Mouse (Mus musculus): Measurements from ENCODE around the gene Npas3. TPM values are rescaled to one million over a fixed set of nuclear protein-coding genes. Genes with fewer than 3 reads are reported as not detected.

The Npas3 gene
- polyA plus RNA-seq, 1 experiment = 0.18 TPM

DNA sequence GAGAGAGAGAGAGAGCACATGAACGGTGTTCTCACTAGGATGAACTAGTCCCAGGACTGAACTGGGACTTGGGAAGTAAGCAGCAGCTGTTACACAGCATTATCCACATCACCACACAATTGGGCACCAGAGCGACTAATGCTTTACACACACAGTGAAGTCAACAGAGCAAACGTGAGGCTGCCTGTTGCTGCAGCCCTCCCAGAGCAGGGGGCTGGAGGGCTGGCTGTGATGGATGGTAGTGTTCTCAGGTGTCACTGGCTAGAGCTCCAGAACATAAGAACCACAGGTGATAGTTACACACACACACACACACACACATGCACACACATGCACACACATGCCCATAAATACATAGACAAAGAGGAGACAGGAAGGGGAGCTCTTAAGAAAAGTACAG lies 626.7 kb downstream of the Npas3 start:
- TF ChIP-seq POLR2A (IDR thresholded peaks at IDR 0.05; ENCODE audit: insufficient read length, low read depth) = no peak
- no peak for TF ChIP-seq USF1 (IDR thresholded peaks at IDR 0.05; ENCODE audit: low read depth)
- TF ChIP-seq TCF12 (IDR thresholded peaks at IDR 0.05; ENCODE audit: insufficient read depth, poor library complexity, severe bottlenecking) = no peak
- TF ChIP-seq POLR2AphosphoS2 (IDR thresholded peaks at IDR 0.05; ENCODE audit: insufficient read length, low read depth) = no peak
- no peak for TF ChIP-seq E2F4 (IDR thresholded peaks at IDR 0.05; ENCODE audit: insufficient read depth)
- TF ChIP-seq MYOD1 (IDR thresholded peaks at IDR 0.05; ENCODE audit: control insufficient read depth in 1 of 3, insufficient read length in 2 of 3, low read depth in 2 of 3) = no peak
- no peak for TF ChIP-seq REST (IDR thresholded peaks at IDR 0.05; ENCODE audit: insufficient read depth, insufficient read length)
- no peak for TF ChIP-seq SRF (IDR thresholded peaks at IDR 0.05; ENCODE audit: control insufficient read depth, insufficient read length, low read depth)
- TF ChIP-seq MYOG (IDR thresholded peaks at IDR 0.05; ENCODE audit: control insufficient read depth in 1 of 3, insufficient read depth in 1 of 3, insufficient read length in 2 of 3, low read depth in 2 of 3) = no peak
- Histone ChIP-seq H3K4me3 (no peak overlapping the region), H3K79me2 (ENCODE audit: control insufficient read depth, insufficient read depth) (no peaks in the 10 kb centered on the region), H3K36me3 (ENCODE audit: control insufficient read depth, insufficient read depth) (no peaks in the 10 kb centered on the region), H3K4me2 (ENCODE audit: low read depth) (no peak overlapping the region), H3ac (ENCODE audit: control insufficient read depth, insufficient read length) (no peak overlapping the region), H3K27me3 (ENCODE audit: control insufficient read depth, insufficient read depth, insufficient read length) (no peaks in the 10 kb centered on the region)

DNA sequence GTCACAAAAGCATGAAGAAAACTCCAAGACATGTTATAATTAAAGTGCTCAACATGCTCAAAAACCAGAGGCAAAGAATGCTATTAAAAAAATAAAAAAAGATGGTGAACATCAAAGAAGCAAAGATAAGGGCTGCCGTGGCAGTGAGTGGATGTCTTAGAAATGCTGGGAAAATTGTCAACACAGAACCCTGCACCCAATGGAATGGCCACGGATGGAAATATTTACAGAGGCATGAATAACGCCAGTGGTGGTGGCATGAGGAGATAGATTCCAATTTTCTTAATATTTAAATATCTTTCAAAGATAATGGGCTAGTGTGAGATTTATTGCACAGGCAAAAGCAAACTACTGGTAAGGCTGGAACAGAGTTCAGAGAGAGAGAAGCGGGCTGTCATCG lies 628.2 kb downstream of the Npas3 start:
- no peaks in the 10 kb centered on the region for H3K36me3 ChIP-seq (ENCODE audit: control insufficient read depth, insufficient read depth)
- TF ChIP-seq MYOG (IDR thresholded peaks at IDR 0.05; ENCODE audit: control insufficient read depth in 1 of 3, insufficient read depth in 1 of 3, insufficient read length in 2 of 3, low read depth in 2 of 3) (no peak), POLR2AphosphoS2 (IDR thresholded peaks at IDR 0.05; ENCODE audit: insufficient read length, low read depth) (no peak), CEBPB (IDR thresholded peaks at IDR 0.05; ENCODE audit: insufficient read depth, poor library complexity, severe bottlenecking) (no peak), REST (IDR thresholded peaks at IDR 0.05; ENCODE audit: insufficient read depth, insufficient read length) (no peak), TCF12 (IDR thresholded peaks at IDR 0.05; ENCODE audit: insufficient read depth, poor library complexity, severe bottlenecking) (no peak), USF1 (IDR thresholded peaks at IDR 0.05; ENCODE audit: low read depth) (no peak), MAX (IDR thresholded peaks at IDR 0.05; ENCODE audit: low read depth) (no peak), E2F4 (IDR thresholded peaks at IDR 0.05; ENCODE audit: insufficient read depth) (no peak), TCF3 (IDR thresholded peaks at IDR 0.05; ENCODE audit: insufficient read length, low read depth) (no peak), POLR2A (IDR thresholded peaks at IDR 0.05; ENCODE audit: insufficient read length, low read depth) (no peak), SRF (IDR thresholded peaks at IDR 0.05; ENCODE audit: control insufficient read depth, insufficient read length, low read depth) (no peak), MYOD1 (IDR thresholded peaks at IDR 0.05; ENCODE audit: control insufficient read depth in 1 of 3, insufficient read length in 2 of 3, low read depth in 2 of 3) (no peak)
- no peak overlapping the region for H3K4me2 ChIP-seq (ENCODE audit: low read depth)
- no peak overlapping the region for H3ac ChIP-seq (ENCODE audit: control insufficient read depth, insufficient read length)
- no peaks in the 10 kb centered on the region for H3K79me2 ChIP-seq (ENCODE audit: control insufficient read depth, insufficient read depth)
- H3K4me3 ChIP-seq = no peak overlapping the region
- H3K27me3 ChIP-seq (ENCODE audit: control insufficient read depth, insufficient read depth, insufficient read length) = no peaks in the 10 kb centered on the region

DNA sequence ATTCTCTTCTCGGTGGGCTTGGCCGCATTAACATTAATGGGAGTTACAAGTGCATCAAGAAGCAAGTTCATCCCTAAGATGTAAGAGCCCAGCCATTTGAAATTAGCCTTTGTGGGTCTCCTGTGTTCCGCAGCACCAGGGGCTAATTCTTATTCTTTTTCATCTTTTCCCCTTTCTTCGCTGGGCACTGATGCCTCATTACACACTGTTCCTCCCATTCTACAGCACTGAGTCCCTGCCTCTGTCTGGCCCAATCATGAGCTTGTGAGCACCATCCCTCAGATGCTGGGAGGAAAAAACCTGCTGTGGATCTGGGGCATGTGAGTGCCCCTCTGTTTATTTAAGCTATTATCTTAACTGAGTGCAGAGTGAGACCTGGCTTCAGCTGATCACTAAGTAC lies 633.2 kb downstream of the Npas3 start:
- Histone ChIP-seq H3K4me3 (no peak overlapping the region), H3K79me2 (ENCODE audit: control insufficient read depth, insufficient read depth) (no peaks in the 10 kb centered on the region), H3K27me3 (ENCODE audit: control insufficient read depth, insufficient read depth, insufficient read length) (no peaks in the 10 kb centered on the region), H3K36me3 (ENCODE audit: control insufficient read depth, insufficient read depth) (no peaks in the 10 kb centered on the region), H3K4me2 (ENCODE audit: low read depth) (no peak overlapping the region), H3ac (ENCODE audit: control insufficient read depth, insufficient read length) (no peak overlapping the region)
- no peak for TF ChIP-seq MAX (IDR thresholded peaks at IDR 0.05; ENCODE audit: low read depth)
- no peak for TF ChIP-seq SRF (IDR thresholded peaks at IDR 0.05; ENCODE audit: control insufficient read depth, insufficient read length, low read depth)
- TF ChIP-seq POLR2A (IDR thresholded peaks at IDR 0.05; ENCODE audit: insufficient read length, low read depth) = no peak
- TF ChIP-seq MYOD1 (IDR thresholded peaks at IDR 0.05; ENCODE audit: control insufficient read depth in 1 of 3, insufficient read length in 2 of 3, low read depth in 2 of 3) = no peak
- no peak for TF ChIP-seq CEBPB (IDR thresholded peaks at IDR 0.05; ENCODE audit: insufficient read depth, poor library complexity, severe bottlenecking)
- TF ChIP-seq MYOG (IDR thresholded peaks at IDR 0.05; ENCODE audit: control insufficient read depth in 1 of 3, insufficient read depth in 1 of 3, insufficient read length in 2 of 3, low read depth in 2 of 3) = no peak
- no peak for TF ChIP-seq USF1 (IDR thresholded peaks at IDR 0.05; ENCODE audit: low read depth)
- TF ChIP-seq TCF12 (IDR thresholded peaks at IDR 0.05; ENCODE audit: insufficient read depth, poor library complexity, severe bottlenecking) = no peak
- TF ChIP-seq E2F4 (IDR thresholded peaks at IDR 0.05; ENCODE audit: insufficient read depth) = no peak
- no peak for TF ChIP-seq POLR2AphosphoS2 (IDR thresholded peaks at IDR 0.05; ENCODE audit: insufficient read length, low read depth)
- no peak for TF ChIP-seq TCF3 (IDR thresholded peaks at IDR 0.05; ENCODE audit: insufficient read length, low read depth)
- no peak for TF ChIP-seq REST (IDR thresholded peaks at IDR 0.05; ENCODE audit: insufficient read depth, insufficient read length)

DNA sequence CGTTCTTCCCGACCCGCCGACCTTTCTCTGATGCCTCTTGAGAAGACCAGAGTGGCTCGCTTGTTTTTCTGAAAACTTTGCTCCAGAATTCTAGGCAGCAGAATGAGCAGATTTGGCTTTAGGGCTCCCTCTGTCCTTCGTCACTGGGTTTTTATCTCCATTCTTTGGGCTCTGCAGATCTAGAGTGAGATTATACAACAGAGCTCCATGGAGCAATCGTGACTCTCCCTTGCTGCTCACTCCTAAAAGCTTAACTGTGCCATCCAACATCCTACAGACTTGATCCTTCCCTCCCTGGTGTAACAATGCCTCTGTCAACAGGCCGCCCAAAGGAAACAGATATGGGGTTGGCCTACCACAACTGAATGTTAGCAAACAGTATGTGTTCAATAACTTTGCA lies 634.4 kb downstream of the Npas3 start:
- Histone ChIP-seq H3K4me3 (no peak overlapping the region), H3K36me3 (ENCODE audit: control insufficient read depth, insufficient read depth) (no peaks in the 10 kb centered on the region), H3K79me2 (ENCODE audit: control insufficient read depth, insufficient read depth) (no peaks in the 10 kb centered on the region), H3K27me3 (ENCODE audit: control insufficient read depth, insufficient read depth, insufficient read length) (no peaks in the 10 kb centered on the region), H3K4me2 (ENCODE audit: low read depth) (no peak overlapping the region), H3ac (ENCODE audit: control insufficient read depth, insufficient read length) (no peak overlapping the region)
- TF ChIP-seq MAX (IDR thresholded peaks at IDR 0.05; ENCODE audit: low read depth) (no peak), REST (IDR thresholded peaks at IDR 0.05; ENCODE audit: insufficient read depth, insufficient read length) (no peak), CEBPB (IDR thresholded peaks at IDR 0.05; ENCODE audit: insufficient read depth, poor library complexity, severe bottlenecking) (no peak), MYOD1 (IDR thresholded peaks at IDR 0.05; ENCODE audit: control insufficient read depth in 1 of 3, insufficient read length in 2 of 3, low read depth in 2 of 3) (no peak), TCF3 (IDR thresholded peaks at IDR 0.05; ENCODE audit: insufficient read length, low read depth) (no peak), TCF12 (IDR thresholded peaks at IDR 0.05; ENCODE audit: insufficient read depth, poor library complexity, severe bottlenecking) (no peak), POLR2AphosphoS2 (IDR thresholded peaks at IDR 0.05; ENCODE audit: insufficient read length, low read depth) (no peak), USF1 (IDR thresholded peaks at IDR 0.05; ENCODE audit: low read depth) (no peak), POLR2A (IDR thresholded peaks at IDR 0.05; ENCODE audit: insufficient read length, low read depth) (no peak), SRF (IDR thresholded peaks at IDR 0.05; ENCODE audit: control insufficient read depth, insufficient read length, low read depth) (no peak)
